Mouse (Mus musculus): Measurements from ENCODE around the gene Rnf44. TPM values are rescaled to one million over a fixed set of nuclear protein-coding genes. Genes with fewer than 3 reads are reported as not detected.

Rnf44 gene
- polyA plus RNA-seq, 1 experiment from 2014 or later = 49.4 TPM

- Histone ChIP-seq H3K36me3 (ENCODE audit: control insufficient read depth, insufficient read depth, low read length) (peaks cover 76% of the 10 kb centered on the region), H3K9ac (ENCODE audit: low read length) (no peak overlapping the region), H3K4me3 (ENCODE audit: low read length) (no peak overlapping the region), H3K9me3 (ENCODE audit: control insufficient read depth, low read length) (no peaks in the 10 kb centered on the region), H3K4me2 (ENCODE audit: low read depth, low read length) (no peak overlapping the region), H3K4me1 (replicated peaks; ENCODE audit: control insufficient read depth, insufficient read depth, low read length) (no peaks in the 10 kb centered on the region), H3K27ac (ENCODE audit: low read length) (no peak overlapping the region), H3K27me3 (ENCODE audit: control insufficient read depth, insufficient read depth, low read depth, low read length) (no peaks in the 10 kb centered on the region)
- 96% methylated on average over 3 of the region's 3 CpGs for WGBS
- ATAC-seq (ENCODE audit: low read depth) = no peak
Measured at GRCm38 (mm10) chr13:54650461-54650860, 43.2 kb downstream of the Rnf44 start.

GRCm38 (mm10) chr13:54635011-54635410 lies 58.7 kb downstream of the Rnf44 start:
- no peaks in the 10 kb centered on the region for H3K4me1 ChIP-seq (replicated peaks; ENCODE audit: control insufficient read depth, insufficient read depth, low read length)
- H3K36me3 ChIP-seq (ENCODE audit: control insufficient read depth, insufficient read depth, low read length) = peaks cover 14% of the 10 kb centered on the region
- no peaks in the 10 kb centered on the region for H3K27me3 ChIP-seq (ENCODE audit: control insufficient read depth, insufficient read depth, low read depth, low read length)
- WGBS = 96% methylated on average over 3 of the region's 3 CpGs
- no peak for ATAC-seq (ENCODE audit: low read depth)
- H3K9ac ChIP-seq (ENCODE audit: low read length) = no peak overlapping the region
- H3K9me3 ChIP-seq (ENCODE audit: control insufficient read depth, low read length) = no peaks in the 10 kb centered on the region
- no peak overlapping the region for H3K4me3 ChIP-seq (ENCODE audit: low read length)
- H3K4me2 ChIP-seq (ENCODE audit: low read depth, low read length) = no peak overlapping the region
- H3K27ac ChIP-seq (ENCODE audit: low read length) = no peak overlapping the region

GRCm38 (mm10) chr13:54632731-54633277 lies 60.9 kb downstream of the Rnf44 start:
- Histone ChIP-seq H3K4me3 (ENCODE audit: low read length) (no peak overlapping the region), H3K36me3 (ENCODE audit: control insufficient read depth, insufficient read depth, low read length) (peaks cover 6% of the 10 kb centered on the region; the same call in 1 of the 2 replicates), H3K27ac (ENCODE audit: low read length) (peak overlapping the region; percentile 21; the same call in 1 of the 2 replicates), H3K9ac (ENCODE audit: low read length) (no peak overlapping the region), H3K27me3 (ENCODE audit: control insufficient read depth, insufficient read depth, low read depth, low read length) (no peaks in the 10 kb centered on the region), H3K9me3 (ENCODE audit: control insufficient read depth, low read length) (no peaks in the 10 kb centered on the region), H3K4me2 (ENCODE audit: low read depth, low read length) (no peak overlapping the region), H3K4me1 (replicated peaks; ENCODE audit: control insufficient read depth, insufficient read depth, low read length) (no peaks in the 10 kb centered on the region)
- 34% methylated on average over 3 of the region's 3 CpGs for WGBS
- peak; percentile 62 for ATAC-seq (ENCODE audit: low read depth)

Other genes starting within 250 kb of the Rnf44 start
- 98.2 and 101 TPM in 2 replicates for gene Thoc3, start 225.1 kb downstream of the Rnf44 start, polyA plus RNA-seq (2015; fragmentation: Nextera tagmentation; extraction: Ambion mirVana)
- 7.3 and 8.3 TPM in 2 replicates for gene Simc1, start 190.1 kb downstream of the Rnf44 start, polyA plus RNA-seq (2015; fragmentation: Nextera tagmentation; extraction: Ambion mirVana)
- gene 4833439L19Rik, start 128.5 kb downstream of the Rnf44 start, polyA plus RNA-seq (2015; fragmentation: Nextera tagmentation; extraction: Ambion mirVana) = 129 and 130 TPM in 2 replicates
- 25.3 and 28.6 TPM in 2 replicates for gene Arl10, start 118.9 kb downstream of the Rnf44 start, polyA plus RNA-seq (2015; fragmentation: Nextera tagmentation; extraction: Ambion mirVana)
- 69.2 and 71.2 TPM in 2 replicates for gene Nop16, start 103.8 kb downstream of the Rnf44 start, polyA plus RNA-seq (2015; fragmentation: Nextera tagmentation; extraction: Ambion mirVana)
- 189 and 192 TPM in 2 replicates for gene Higd2a, start 103.7 kb downstream of the Rnf44 start, polyA plus RNA-seq (2015; fragmentation: Nextera tagmentation; extraction: Ambion mirVana)
- gene Cltb, start 82.6 kb downstream of the Rnf44 start, polyA plus RNA-seq (2015; fragmentation: Nextera tagmentation; extraction: Ambion mirVana) = 46.2 and 47.8 TPM in 2 replicates
- gene Faf2, start 72.1 kb downstream of the Rnf44 start, polyA plus RNA-seq (2015; fragmentation: Nextera tagmentation; extraction: Ambion mirVana) = 72.1 and 78.6 TPM in 2 replicates
- 0.30 TPM in 1 of 2 replicates, not detected in the other for gene Cdhr2, start 7.6 kb upstream of the Rnf44 start, polyA plus RNA-seq (2015; fragmentation: Nextera tagmentation; extraction: Ambion mirVana)
- 0.05 and 0.16 TPM in 2 replicates for gene Gprin1, start 56.0 kb upstream of the Rnf44 start, polyA plus RNA-seq (2015; fragmentation: Nextera tagmentation; extraction: Ambion mirVana)
- 0.31 TPM in 1 of 2 replicates, not detected in the other for gene Sncb, start 72.7 kb upstream of the Rnf44 start, polyA plus RNA-seq (2015; fragmentation: Nextera tagmentation; extraction: Ambion mirVana)
- gene Eif4e1b, start 90.1 kb upstream of the Rnf44 start, polyA plus RNA-seq (2015; fragmentation: Nextera tagmentation; extraction: Ambion mirVana) = not detected in 2 replicates
- gene Tspan17, start 95.5 kb upstream of the Rnf44 start, polyA plus RNA-seq (2015; fragmentation: Nextera tagmentation; extraction: Ambion mirVana) = 19.6 and 21.0 TPM in 2 replicates